Mouse (Mus musculus): ENCODE data around the gene Hlx. TPM values are rescaled to one million over a fixed set of nuclear protein-coding genes. Genes with fewer than 3 reads are reported as not detected.

The Hlx gene
- polyA plus RNA-seq, 1 experiment from 2014 or later, result 5.6 TPM

DNA sequence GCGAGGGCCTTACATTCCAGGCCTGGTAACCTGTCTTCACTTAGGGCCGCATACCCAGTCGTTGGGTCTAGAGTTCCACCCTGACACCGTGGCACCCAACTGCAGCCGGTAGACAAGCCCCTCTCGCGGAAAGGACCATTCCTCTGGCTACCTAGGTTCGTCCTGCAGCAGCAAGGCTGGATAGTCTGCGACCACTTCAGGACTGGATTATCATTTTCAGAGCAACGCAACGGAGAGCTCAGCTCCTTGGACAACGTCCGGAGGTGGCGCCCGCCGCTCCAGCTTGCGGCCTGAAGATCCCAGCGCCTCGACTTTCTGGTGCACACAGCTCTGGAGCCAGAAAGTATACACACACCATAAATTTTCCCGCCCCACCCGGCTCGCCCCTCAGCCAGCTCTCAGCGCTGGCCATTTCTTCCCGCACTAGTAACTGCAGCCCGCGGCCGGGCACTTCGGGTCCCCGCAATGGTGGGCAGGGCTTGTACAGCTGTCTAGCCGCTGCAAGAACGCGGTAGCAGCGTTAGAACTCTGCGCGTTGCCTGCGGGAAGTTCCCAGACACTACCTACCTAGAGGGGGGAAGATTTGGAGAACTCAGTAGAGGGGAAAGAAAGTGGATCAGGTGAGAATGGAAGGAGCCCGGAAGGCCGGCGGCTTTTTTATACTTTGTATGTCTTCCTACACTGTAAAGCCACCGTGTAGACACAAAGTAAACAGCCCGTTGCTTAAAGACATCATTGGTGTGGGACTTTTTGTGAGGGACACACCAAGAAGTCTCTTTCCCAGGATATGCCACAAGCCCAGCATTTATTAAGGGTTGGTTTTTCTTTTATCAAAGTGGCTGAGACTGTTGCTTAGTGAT lies 13.9 kb downstream of the Hlx start:
- Histone ChIP-seq H3K9me3 (replicated peaks) (no peaks in the 10 kb centered on the region), H3K36me3 (no peaks in the 10 kb centered on the region), H3K9ac (no peak overlapping the region), H3K27ac (no peak overlapping the region), H3K4me3 (no peak overlapping the region), H3K4me2 (replicated peaks) (no peak overlapping the region), H3K4me1 (no peaks in the 10 kb centered on the region), H3K27me3 (peaks cover 100% of the 10 kb centered on the region)
- ATAC-seq (ENCODE audit: low FRiP score), result no peak
- 1% methylated on average over 41 of the region's 41 CpGs for WGBS

DNA sequence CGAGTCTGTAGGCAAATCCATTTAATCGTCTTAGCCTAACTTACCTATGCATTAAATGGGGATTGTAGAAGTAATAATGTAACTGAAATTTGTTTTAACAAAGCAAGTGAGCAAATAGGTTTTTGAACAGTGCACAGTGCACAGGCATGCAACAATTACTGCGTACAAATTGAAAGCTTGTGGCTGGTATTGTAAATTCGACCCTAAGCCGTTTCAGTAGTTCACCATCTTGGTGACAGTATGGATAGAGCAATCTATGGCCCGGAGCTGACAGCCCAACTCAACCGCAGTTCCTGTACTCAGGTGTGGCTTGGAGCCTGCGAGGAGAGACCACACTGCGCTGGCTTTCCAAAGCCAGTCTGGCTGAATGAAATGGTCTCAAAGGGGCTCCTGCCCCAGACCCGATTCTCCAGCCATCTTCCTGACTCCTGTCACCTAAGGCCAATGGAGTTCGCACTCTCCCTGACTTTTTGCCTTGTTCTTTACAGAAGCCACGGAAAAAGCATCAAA lies 14.7 kb downstream of the Hlx start:
- no peaks in the 10 kb centered on the region for H3K36me3 ChIP-seq
- no peak for ATAC-seq (ENCODE audit: low FRiP score)
- no peak overlapping the region for H3K9ac ChIP-seq
- no peaks in the 10 kb centered on the region for H3K4me1 ChIP-seq
- H3K27me3 ChIP-seq, result peaks cover 99% of the 10 kb centered on the region
- H3K9me3 ChIP-seq (replicated peaks), result no peaks in the 10 kb centered on the region
- H3K4me2 ChIP-seq (replicated peaks), result no peak overlapping the region
- H3K27ac ChIP-seq, result no peak overlapping the region
- no peak overlapping the region for H3K4me3 ChIP-seq
- WGBS, result 2% methylated on average over 12 of the region's 12 CpGs

DNA sequence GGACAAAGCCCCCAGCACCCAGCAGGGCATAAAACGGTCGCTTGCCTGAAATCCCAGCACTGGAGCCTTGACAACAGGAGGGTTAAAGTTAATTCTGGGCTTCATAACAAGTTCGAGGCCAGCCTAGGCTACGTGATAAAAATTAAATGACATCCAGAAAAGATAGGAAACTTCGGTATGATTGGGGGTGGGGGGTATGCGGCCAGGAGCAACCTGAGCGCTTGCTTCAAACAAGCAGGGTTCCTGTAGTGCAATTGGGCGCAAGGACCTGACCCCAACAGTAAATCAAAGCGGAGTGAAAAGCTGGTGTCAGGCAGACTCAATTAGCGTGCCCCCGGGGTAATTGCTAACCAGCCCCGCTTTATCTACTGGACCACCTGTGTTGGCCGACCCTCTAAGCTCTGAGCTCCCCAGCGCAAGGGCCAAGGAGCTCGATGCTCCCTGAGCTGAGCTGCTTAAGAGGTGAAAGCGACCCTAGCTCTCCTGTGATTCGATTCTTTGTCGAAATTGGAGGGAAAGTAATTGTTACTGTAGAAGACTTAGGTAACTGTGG lies 15.3 kb downstream of the Hlx start:
- H3K4me2 ChIP-seq (replicated peaks), result no peak overlapping the region
- no peak overlapping the region for H3K9ac ChIP-seq
- no peaks in the 10 kb centered on the region for H3K36me3 ChIP-seq
- ATAC-seq (ENCODE audit: low FRiP score), result no peak
- H3K4me3 ChIP-seq, result no peak overlapping the region
- H3K9me3 ChIP-seq (replicated peaks), result no peaks in the 10 kb centered on the region
- no peak overlapping the region for H3K27ac ChIP-seq
- 1% methylated on average over 18 of the region's 18 CpGs for WGBS
- peaks cover 99% of the 10 kb centered on the region for H3K27me3 ChIP-seq
- H3K4me1 ChIP-seq, result no peaks in the 10 kb centered on the region

DNA sequence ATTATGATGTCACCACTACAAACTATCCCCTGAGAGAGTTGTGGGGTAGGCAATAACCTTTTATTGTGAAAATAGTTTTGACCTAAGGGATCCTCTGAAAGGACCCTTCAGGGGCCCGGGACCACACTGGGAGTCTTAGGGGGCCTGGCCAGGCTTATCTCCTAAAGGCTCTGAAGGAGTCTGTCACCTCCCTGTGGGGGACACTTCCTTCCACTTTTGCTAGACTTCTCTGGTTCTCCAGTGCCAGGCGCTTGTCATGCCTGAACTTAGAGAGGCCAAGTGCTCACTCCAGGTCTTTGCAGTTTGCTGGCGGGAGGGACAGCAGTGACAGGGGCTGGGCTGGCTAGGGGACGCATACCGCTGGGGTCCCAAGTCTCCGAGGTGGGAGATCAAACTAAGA lies 16.3 kb downstream of the Hlx start:
- no peak for ATAC-seq (ENCODE audit: low FRiP score)
- 4% methylated on average over 6 of the region's 6 CpGs for WGBS
- H3K27me3 ChIP-seq, result peaks cover 94% of the 10 kb centered on the region

DNA sequence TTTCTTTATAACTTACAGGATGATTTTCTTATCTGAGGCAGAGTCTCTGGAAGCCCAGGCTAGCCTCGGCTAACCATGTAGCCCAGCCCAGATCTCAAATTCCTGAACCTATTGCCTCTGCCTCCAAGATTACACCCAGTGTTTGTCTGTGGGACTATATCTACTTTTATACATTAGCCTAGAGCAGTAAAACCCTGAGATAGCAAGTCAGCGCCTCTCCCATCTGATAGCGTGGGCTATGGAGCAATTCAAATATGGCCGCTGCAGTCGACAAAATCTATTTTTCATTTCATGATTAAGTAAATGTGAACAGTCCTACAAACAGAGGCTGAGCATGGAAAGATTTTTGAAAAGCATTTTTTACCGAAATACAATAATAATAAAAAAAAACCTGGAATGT lies 16.7 kb downstream of the Hlx start:
- no peak overlapping the region for H3K9ac ChIP-seq
- no peaks in the 10 kb centered on the region for H3K4me1 ChIP-seq
- no peak overlapping the region for H3K4me3 ChIP-seq
- H3K4me2 ChIP-seq (replicated peaks), result no peak overlapping the region
- H3K36me3 ChIP-seq, result no peaks in the 10 kb centered on the region
- H3K9me3 ChIP-seq (replicated peaks), result no peaks in the 10 kb centered on the region; the same call in 1 of the 2 replicates
- H3K27ac ChIP-seq, result no peak overlapping the region
- peaks cover 90% of the 10 kb centered on the region for H3K27me3 ChIP-seq
- WGBS, result 29% methylated on average over 6 of the region's 6 CpGs
- no peak for ATAC-seq (ENCODE audit: low FRiP score)

More for the DNA sequence above, 16.3 kb downstream of the Hlx start:
- no peaks in the 10 kb centered on the region for H3K4me1 ChIP-seq
- H3K4me2 ChIP-seq (replicated peaks), result no peak overlapping the region
- no peak overlapping the region for H3K27ac ChIP-seq
- H3K36me3 ChIP-seq, result no peaks in the 10 kb centered on the region
- H3K4me3 ChIP-seq, result no peak overlapping the region
- no peak overlapping the region for H3K9ac ChIP-seq
- no peaks in the 10 kb centered on the region; the same call in 1 of the 2 replicates for H3K9me3 ChIP-seq (replicated peaks)

DNA sequence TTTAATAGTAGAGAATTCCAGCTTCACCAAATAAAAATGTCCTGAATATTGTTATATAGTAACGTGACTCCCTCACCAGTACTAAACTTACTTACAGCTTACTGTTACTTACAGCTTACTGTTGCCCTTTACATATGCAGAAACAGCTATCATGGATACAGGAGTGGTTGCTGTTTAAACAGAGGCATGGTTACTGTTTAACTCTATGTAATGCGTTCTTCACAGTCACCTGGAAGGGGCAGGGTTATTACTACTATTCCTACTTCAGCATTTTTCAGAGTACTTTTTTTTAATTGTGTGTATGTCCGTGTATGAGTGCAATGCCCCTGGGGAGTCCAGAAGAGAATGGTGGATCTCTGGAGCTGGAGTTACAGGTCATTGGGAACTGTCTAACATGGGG lies 17.9 kb downstream of the Hlx start:
- Histone ChIP-seq H3K9ac (no peak overlapping the region), H3K9me3 (replicated peaks) (no peaks in the 10 kb centered on the region; the same call in 1 of the 2 replicates), H3K27ac (no peak overlapping the region), H3K4me1 (no peaks in the 10 kb centered on the region), H3K36me3 (no peaks in the 10 kb centered on the region), H3K4me3 (no peak overlapping the region), H3K27me3 (peaks cover 78% of the 10 kb centered on the region), H3K4me2 (replicated peaks) (no peak overlapping the region)
- ATAC-seq (ENCODE audit: low FRiP score), result no peak
- WGBS, result 20% methylated on average over 3 of the region's 3 CpGs

DNA sequence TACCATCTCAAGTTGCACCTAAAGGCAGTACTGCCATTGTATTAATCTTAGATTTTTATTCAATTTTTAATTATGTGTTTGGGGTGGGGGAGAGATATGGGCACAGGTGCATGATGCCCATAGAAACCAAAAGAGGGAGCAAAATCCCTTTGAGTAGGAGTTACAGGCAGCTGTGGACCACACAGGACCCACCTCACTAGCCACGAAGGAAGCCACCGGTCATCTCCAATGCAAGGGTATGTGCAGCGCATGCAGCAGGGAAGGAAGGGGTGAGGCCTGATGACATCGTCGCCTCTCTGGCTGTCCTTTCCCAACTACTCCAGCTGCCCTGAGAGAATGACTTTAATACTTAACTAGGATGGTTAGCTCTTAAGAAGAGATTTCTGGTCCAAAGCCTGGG lies 18.7 kb downstream of the Hlx start:
- no peak overlapping the region for H3K9ac ChIP-seq
- WGBS, result 63% methylated on average over 5 of the region's 5 CpGs

DNA sequence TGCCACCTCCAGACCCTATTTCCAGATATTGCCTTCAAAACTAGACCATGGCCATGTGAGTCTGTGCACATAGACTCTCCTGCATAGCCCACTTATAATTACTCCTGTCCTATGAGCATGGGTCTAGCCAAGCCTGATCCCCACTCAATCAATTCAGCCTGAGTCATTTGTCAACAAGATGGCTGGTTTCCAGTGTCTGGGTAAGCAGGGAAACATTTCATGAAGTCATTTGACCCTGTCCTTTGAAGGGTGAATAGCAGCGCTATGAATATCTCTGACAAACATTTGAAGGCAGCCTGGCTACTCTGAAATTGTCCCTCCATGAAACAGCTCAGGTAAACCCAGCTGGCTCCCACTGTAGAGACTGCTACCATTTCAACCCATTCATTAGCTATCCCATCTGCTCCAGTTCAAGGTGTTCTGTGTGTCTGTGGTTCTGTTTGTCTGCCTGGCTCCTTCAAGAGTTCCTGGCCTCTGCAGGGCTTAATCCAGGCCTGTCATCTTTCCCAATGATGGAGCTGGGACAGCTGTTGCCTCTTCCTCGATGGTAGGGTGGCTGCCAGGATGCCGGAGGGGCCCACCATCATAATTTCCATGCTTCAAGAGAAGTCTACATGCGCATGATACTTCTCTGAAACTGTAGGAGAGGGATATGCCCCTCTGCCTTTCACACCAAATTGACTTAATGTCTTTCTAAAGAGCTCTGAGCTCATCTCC lies 24.7 kb downstream of the Hlx start:
- ATAC-seq (ENCODE audit: low FRiP score), result no peak
- no peaks in the 10 kb centered on the region; the same call in 1 of the 2 replicates for H3K9me3 ChIP-seq (replicated peaks)
- H3K36me3 ChIP-seq, result no peaks in the 10 kb centered on the region
- 82% methylated on average over 4 of the region's 4 CpGs for WGBS
- H3K4me3 ChIP-seq, result no peak overlapping the region
- H3K9ac ChIP-seq, result no peak overlapping the region
- no peak overlapping the region for H3K27ac ChIP-seq
- no peaks in the 10 kb centered on the region for H3K4me1 ChIP-seq
- peaks cover 11% of the 10 kb centered on the region; the same call in 1 of the 2 replicates for H3K27me3 ChIP-seq
- no peak overlapping the region for H3K4me2 ChIP-seq (replicated peaks)

More for the DNA sequence above, 18.7 kb downstream of the Hlx start:
- H3K27ac ChIP-seq, result no peak overlapping the region
- peaks cover 70% of the 10 kb centered on the region for H3K27me3 ChIP-seq
- no peak overlapping the region for H3K4me2 ChIP-seq (replicated peaks)
- H3K9me3 ChIP-seq (replicated peaks), result no peaks in the 10 kb centered on the region; the same call in 1 of the 2 replicates
- no peak for ATAC-seq (ENCODE audit: low FRiP score)
- H3K4me3 ChIP-seq, result no peak overlapping the region
- H3K4me1 ChIP-seq, result no peaks in the 10 kb centered on the region
- H3K36me3 ChIP-seq, result no peaks in the 10 kb centered on the region

DNA sequence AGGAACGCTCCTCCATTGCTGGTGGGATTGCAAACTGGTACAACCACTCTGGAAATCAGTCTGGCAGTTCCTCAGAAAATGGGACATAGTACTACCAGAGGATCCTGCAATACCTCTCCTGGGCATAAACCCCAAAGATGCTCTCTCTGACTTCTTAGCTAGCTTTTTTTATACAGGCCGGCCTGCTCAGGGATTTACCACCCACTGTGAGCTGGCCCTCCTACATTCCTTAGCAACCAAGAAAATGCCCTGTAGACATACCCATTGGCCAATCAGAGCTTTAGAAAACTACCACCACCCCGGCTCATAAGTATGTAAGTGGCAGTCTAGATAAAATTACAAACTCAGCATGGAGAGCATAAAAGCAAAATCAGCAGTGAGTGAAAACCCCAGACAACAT lies 27.5 kb downstream of the Hlx start:
- no peak for ATAC-seq (ENCODE audit: low FRiP score)
- H3K9me3 ChIP-seq (replicated peaks), result no peaks in the 10 kb centered on the region
- no peak overlapping the region for H3K4me2 ChIP-seq (replicated peaks)
- WGBS, result 45% methylated on average over 3 of the region's 3 CpGs
- no peaks in the 10 kb centered on the region for H3K36me3 ChIP-seq
- no peak overlapping the region for H3K9ac ChIP-seq
- no peaks in the 10 kb centered on the region for H3K4me1 ChIP-seq
- no peak overlapping the region for H3K27ac ChIP-seq
- no peak overlapping the region for H3K4me3 ChIP-seq
- H3K27me3 ChIP-seq, result no peaks in the 10 kb centered on the region

DNA sequence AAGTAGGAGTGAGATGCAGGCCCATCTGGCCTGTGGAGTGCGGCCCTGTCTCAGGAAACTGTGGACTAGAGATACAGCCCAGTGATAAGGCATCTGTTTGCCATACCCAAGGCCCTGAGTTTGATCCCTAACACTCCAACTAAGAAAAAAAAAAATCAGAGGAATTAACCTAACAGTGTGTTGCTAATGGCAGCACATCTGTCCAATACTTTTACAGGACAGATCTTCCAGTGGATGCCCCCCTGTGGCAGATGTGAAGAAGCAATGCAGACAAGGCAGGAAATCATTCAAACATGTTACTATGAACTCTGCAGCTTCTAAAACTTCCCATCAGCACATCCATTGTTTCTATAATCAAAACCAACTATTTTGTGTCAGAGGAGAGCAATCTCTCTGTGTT lies 33.1 kb downstream of the Hlx start:
- ATAC-seq (ENCODE audit: low FRiP score), result no peak
- no peaks in the 10 kb centered on the region for H3K36me3 ChIP-seq
- no peaks in the 10 kb centered on the region for H3K9me3 ChIP-seq (replicated peaks)
- WGBS, result 85% methylated on average over 1 of the region's 1 CpGs
- no peaks in the 10 kb centered on the region for H3K27me3 ChIP-seq
- H3K4me3 ChIP-seq, result no peak overlapping the region
- H3K4me1 ChIP-seq, result no peaks in the 10 kb centered on the region
- no peak overlapping the region for H3K27ac ChIP-seq
- no peak overlapping the region for H3K4me2 ChIP-seq (replicated peaks)
- H3K9ac ChIP-seq, result no peak overlapping the region

DNA sequence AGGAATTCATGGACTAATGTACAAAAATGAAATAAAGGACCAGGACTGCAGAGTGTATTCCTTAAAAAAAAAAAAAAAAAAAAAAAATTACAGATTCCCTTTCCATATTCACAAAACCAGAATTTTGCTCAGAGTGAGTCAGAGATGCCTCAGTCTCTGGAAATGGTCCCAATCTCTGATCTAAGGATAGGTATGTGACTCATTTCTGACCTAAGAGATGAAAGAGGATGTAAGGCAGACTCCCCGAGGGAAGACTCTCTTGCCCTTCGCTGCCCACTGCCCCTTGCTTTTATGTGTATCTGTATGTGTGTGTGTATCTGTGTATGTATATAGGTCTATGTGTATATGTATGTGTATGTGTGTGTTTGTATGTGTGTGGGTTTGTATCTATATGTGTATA lies 37.0 kb downstream of the Hlx start:
- no peaks in the 10 kb centered on the region for H3K27me3 ChIP-seq
- H3K4me3 ChIP-seq, result no peak overlapping the region
- no peak overlapping the region for H3K4me2 ChIP-seq (replicated peaks)
- no peak for ATAC-seq (ENCODE audit: low FRiP score)
- H3K4me1 ChIP-seq, result no peaks in the 10 kb centered on the region
- no peaks in the 10 kb centered on the region for H3K36me3 ChIP-seq
- WGBS, result 92% methylated on average over 2 of the region's 2 CpGs
- no peak overlapping the region for H3K27ac ChIP-seq
- H3K9me3 ChIP-seq (replicated peaks), result no peaks in the 10 kb centered on the region
- no peak overlapping the region for H3K9ac ChIP-seq

DNA sequence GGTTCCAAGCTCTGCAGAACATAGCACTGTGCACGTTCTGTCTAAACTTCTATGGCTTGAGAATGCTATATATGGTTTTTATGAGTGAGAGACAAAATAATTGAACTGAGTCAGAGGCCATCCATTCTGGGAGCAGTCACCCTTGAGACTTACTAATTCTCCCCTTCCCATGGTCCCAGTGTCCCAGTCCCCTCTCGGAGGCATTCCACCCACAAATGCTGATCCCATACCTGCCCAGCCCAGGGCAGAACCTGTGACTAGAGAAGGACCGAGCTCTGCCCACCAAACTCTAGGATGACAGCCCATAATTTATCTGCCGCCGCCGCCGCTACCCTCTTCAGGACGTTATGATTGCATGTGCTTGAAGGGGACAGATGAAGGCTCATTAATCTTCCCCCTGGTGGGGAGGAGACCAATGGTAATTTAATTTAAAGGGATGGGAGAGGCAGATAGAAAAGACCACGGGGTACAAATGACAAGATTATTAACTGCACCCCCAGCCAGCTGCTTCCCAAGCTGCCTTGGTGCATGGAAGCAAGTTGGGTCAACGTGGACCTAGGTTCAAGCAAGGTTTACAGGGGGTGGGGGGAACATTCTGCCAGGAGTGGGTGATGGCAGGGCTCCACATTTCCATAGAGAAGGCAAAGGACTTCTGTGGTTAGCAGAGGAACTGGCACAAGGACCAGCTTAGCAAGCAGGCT lies 40.1 kb downstream of the Hlx start:
- H3K36me3 ChIP-seq, result no peaks in the 10 kb centered on the region
- no peak overlapping the region for H3K9ac ChIP-seq
- no peak overlapping the region for H3K4me2 ChIP-seq (replicated peaks)
- ATAC-seq (ENCODE audit: low FRiP score), result peak; percentile 69
- H3K9me3 ChIP-seq (replicated peaks), result no peaks in the 10 kb centered on the region
- 55% methylated on average over 10 of the region's 10 CpGs for WGBS
- no peak overlapping the region for H3K27ac ChIP-seq
- H3K27me3 ChIP-seq, result no peaks in the 10 kb centered on the region
- H3K4me1 ChIP-seq, result no peaks in the 10 kb centered on the region
- H3K4me3 ChIP-seq, result no peak overlapping the region

Data from hindbrain, embryonic 12.5 days (tissue).